Comparison of ENCODE assay signal across 18 mouse cellular contexts in genomic region chr8:49281254-49281653, GRCm38 (mm10).
"Had no signal": no experiment of that assay in that cellular context is flagged by ENCODE, and none has a peak within 500 bp of the region (broad histone marks: within the 10 kb centered on the region; RNA-seq: fewer than 3 reads in every experiment).

No protein-coding gene starts in this region.

- H3K4me2 ChIP-seq: liver, embryonic 12.5 days; lung, embryonic 14.5 days; neural tube, embryonic 13.5 days; neural tube, embryonic 15.5 days had no signal

- H3K9me3 ChIP-seq: liver, embryonic 12.5 days; midbrain, embryonic 10.5 days; neural tube, embryonic 13.5 days; neural tube, embryonic 15.5 days had no signal

- H3K4me3 ChIP-seq: liver, embryonic 12.5 days; midbrain, embryonic 10.5 days; neural tube, embryonic 13.5 days; neural tube, embryonic 15.5 days had no signal

- ATAC-seq: liver, embryonic 12.5 days; midbrain, embryonic 16.5 days had no signal

- H3K36me3 ChIP-seq: liver, embryonic 12.5 days; midbrain, embryonic 10.5 days; neural tube, embryonic 13.5 days; neural tube, embryonic 15.5 days had no signal

- H3K27ac ChIP-seq: liver, embryonic 12.5 days; liver, embryonic 14.5 days; midbrain, embryonic 10.5 days; neural tube, embryonic 13.5 days; neural tube, embryonic 15.5 days had no signal

- H3K4me1 ChIP-seq: liver, embryonic 12.5 days; neural tube, embryonic 13.5 days; neural tube, embryonic 15.5 days had no signal

- DNase-seq: lung, adult 18-20 months; lung, embryonic 14.5 days; lung, postnatal 10 days; lung, postnatal 4 days; midbrain, embryonic 14.5 days; retina, postnatal 1 day; right cerebral cortex, adult 18-20 months; right cerebral cortex, postnatal 14 days; spleen, adult 18-20 months; thymus, adult 18-20 months; thymus, postnatal 14 days; thymus, postnatal 36 days had no signal

- H3K9ac ChIP-seq: liver, embryonic 12.5 days; liver, embryonic 14.5 days; lung, embryonic 14.5 days; neural tube, embryonic 13.5 days; neural tube, embryonic 15.5 days had no signal

- H3K27me3 ChIP-seq: liver, embryonic 12.5 days; neural tube, embryonic 13.5 days; neural tube, embryonic 15.5 days had no signal
